Mouse (Mus musculus): ENCODE data around the gene Rras.

Gene Rras

GRCm38 (mm10) chr7:45052181-45052861, 34.6 kb downstream of the Rras start:
- peak; percentile 68 for DNase-seq (ENCODE audit: low read depth, low spot score)

GRCm38 (mm10) chr7:45052862-45053116, 35.0 kb downstream of the Rras start, which contains the start of gene Prr12:
TSS of gene Prr12 (minus strand) at chr7:45052881.
- no peak for DNase-seq (ENCODE audit: low read depth, low spot score)

GRCm38 (mm10) chr7:45053117-45053930, 35.6 kb downstream of the Rras start:
- DNase-seq (ENCODE audit: low read depth, low spot score): peak; percentile 94

GRCm38 (mm10) chr7:45053931-45054510, 36.3 kb downstream of the Rras start:
- peak; percentile 100 for DNase-seq (ENCODE audit: low read depth, low spot score)

- DNase-seq (ENCODE audit: low read depth, low spot score): no peak
Observed at GRCm38 (mm10) chr7:45056329-45056971, 38.7 kb downstream of the Rras start.

- no peak for DNase-seq (ENCODE audit: low read depth, low spot score)
Observed at GRCm38 (mm10) chr7:45056972-45057348, 39.2 kb downstream of the Rras start.

- DNase-seq (ENCODE audit: low read depth, low spot score): peak; percentile 31
Observed at GRCm38 (mm10) chr7:45058607-45059571, 41.1 kb downstream of the Rras start.

GRCm38 (mm10) chr7:45060632-45061122, 42.9 kb downstream of the Rras start:
- DNase-seq (ENCODE audit: low read depth, low spot score): no peak

- DNase-seq (ENCODE audit: low read depth, low spot score): no peak
Observed at GRCm38 (mm10) chr7:45061532-45062075, 43.8 kb downstream of the Rras start.

- peak; percentile 99 for DNase-seq (ENCODE audit: low read depth, low spot score)
Observed at GRCm38 (mm10) chr7:45062239-45062835, 44.6 kb downstream of the Rras start, which contains the start of the genes Nosip and Prrg2. TSS of gene Nosip (plus strand) at chr7:45062429. TSS of gene Prrg2 (minus strand) at chr7:45062677.

- DNase-seq (ENCODE audit: low read depth, low spot score): no peak
Observed at GRCm38 (mm10) chr7:45067190-45067999, 49.6 kb downstream of the Rras start.

- DNase-seq (ENCODE audit: low read depth, low spot score): peak; percentile 53
Observed at GRCm38 (mm10) chr7:45068000-45068318, 50.2 kb downstream of the Rras start.

- DNase-seq (ENCODE audit: low read depth, low spot score): no peak
Observed at GRCm38 (mm10) chr7:45069671-45070070, 51.9 kb downstream of the Rras start.
